11 mouse cellular contexts compared by ENCODE assay signal in the genomic region with DNA sequence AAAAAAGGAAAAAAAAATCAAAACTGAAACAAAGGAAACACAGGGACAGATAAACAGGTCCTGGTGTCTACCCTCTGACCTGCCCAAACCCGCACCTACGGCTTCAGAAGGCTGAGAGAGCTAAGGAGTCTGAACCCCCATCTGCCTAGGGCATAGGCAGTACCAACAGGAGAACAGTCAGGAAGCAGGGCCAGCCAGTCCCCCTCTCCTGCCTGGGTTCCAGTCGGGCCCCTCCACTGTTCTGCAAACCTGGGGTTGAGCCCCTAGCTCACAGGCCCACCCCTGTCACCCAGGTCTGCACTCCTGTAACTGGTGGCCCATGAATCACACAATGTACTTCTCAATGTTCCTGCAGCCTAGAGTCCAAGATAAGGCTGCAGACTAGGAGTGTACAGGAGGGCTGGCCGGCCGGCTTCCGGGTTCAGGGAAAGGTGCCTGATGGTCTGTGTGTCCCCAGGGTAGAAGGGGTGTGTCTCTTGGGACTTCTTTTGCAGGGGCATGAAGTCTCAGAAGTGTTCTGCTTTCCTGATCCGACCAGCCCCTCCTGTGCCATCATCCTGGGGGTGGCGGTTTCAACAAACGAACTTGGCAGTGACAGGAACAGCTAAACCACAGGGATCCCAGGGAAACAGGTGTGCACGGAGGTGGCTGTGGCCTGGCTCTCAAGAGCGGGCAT. TPM values are rescaled to one million over a fixed set of nuclear protein-coding genes. Genes with fewer than 3 reads are reported as not detected.
DNase-seq lines count a peak whose midpoint lies in the region; ATAC-seq and TF ChIP-seq lines count a peak whose summit lies in the region.
"Had no signal": no experiment of that assay in that cellular context is flagged by ENCODE, and none has a peak within 500 bp of the region (broad histone marks: within the 10 kb centered on the region; RNA-seq: fewer than 3 reads in every experiment).

No protein-coding gene starts in this region.

- no peaks in the 10 kb centered on the region for H3K36me3 ChIP-seq in heart, embryonic 15.5 days
- H3K36me3 ChIP-seq in spleen, adult 2 months (ENCODE audit: control insufficient read depth, insufficient read depth, low read length) = no peaks in the 10 kb centered on the region; the same call in 1 of the 2 replicates
- H3K36me3 ChIP-seq in liver, embryonic 12.5 days = no peaks in the 10 kb centered on the region
- H3K36me3 ChIP-seq in forebrain, embryonic 14.5 days (ENCODE audit: control insufficient read depth, insufficient read depth, low read length) = no peaks in the 10 kb centered on the region
- H3K36me3 ChIP-seq: embryonic facial prominence, embryonic 10.5 days; neural tube, embryonic 13.5 days had no signal

- ATAC-seq in heart, embryonic 15.5 days (replicated peaks; ENCODE audit: insufficient number of reproducible peaks, insufficient read depth, low FRiP score, low read depth) = no peak
- no peak for ATAC-seq in liver, embryonic 12.5 days
- no peak for ATAC-seq in forebrain, embryonic 14.5 days
- ATAC-seq in erythroblast, adult 5-6 weeks (replicated peaks; ENCODE audit: low FRiP score, poor library complexity, severe bottlenecking) = no peak

- WGBS in heart, embryonic 15.5 days = 49% methylated on average over 11 of the region's 11 CpGs
- 15% methylated on average over 11 of the region's 11 CpGs for WGBS in spleen, adult 2 months
- 32% methylated on average over 11 of the region's 11 CpGs for WGBS in liver, embryonic 12.5 days (ENCODE audit: insufficient replicate concordance)
- WGBS in forebrain, embryonic 14.5 days = 77% methylated on average over 11 of the region's 11 CpGs

- no peak for TF ChIP-seq CTCF in spleen, adult 2 months (IDR thresholded peaks at IDR 0.05; ENCODE audit: extremely low read depth, insufficient read depth, insufficient read length, insufficient replicate concordance)

- H3K27me3 ChIP-seq in heart, embryonic 15.5 days = peaks cover 64% of the 10 kb centered on the region
- peaks cover 2% of the 10 kb centered on the region; the same call in 1 of the 2 replicates for H3K27me3 ChIP-seq in spleen, adult 2 months (ENCODE audit: control insufficient read depth, insufficient read depth, low read length)
- peaks cover 58% of the 10 kb centered on the region for H3K27me3 ChIP-seq in liver, embryonic 12.5 days (replicated peaks)
- H3K27me3 ChIP-seq in forebrain, embryonic 14.5 days (replicated peaks; ENCODE audit: control insufficient read depth, insufficient read depth, low read length) = peaks cover 17% of the 10 kb centered on the region

- no peak overlapping the region for H3K4me3 ChIP-seq in heart, embryonic 15.5 days
- peak overlapping the region; percentile 32 for H3K4me3 ChIP-seq in spleen, adult 2 months (ENCODE audit: extremely low read depth, insufficient read depth, insufficient read length)
- no peak overlapping the region for H3K4me3 ChIP-seq in liver, embryonic 12.5 days
- H3K4me3 ChIP-seq in forebrain, embryonic 14.5 days (ENCODE audit: low read depth, low read length) = no peak overlapping the region
- H3K4me3 ChIP-seq: embryonic facial prominence, embryonic 10.5 days; neural tube, embryonic 13.5 days had no signal

- no peak for TF ChIP-seq POLR2A in spleen, adult 2 months (IDR thresholded peaks at IDR 0.05; ENCODE audit: low read depth, low read length)

- peaks cover 13% of the 10 kb centered on the region for H3K4me1 ChIP-seq in heart, embryonic 15.5 days (replicated peaks)
- peaks cover 30% of the 10 kb centered on the region; the same call in 1 of the 2 replicates for H3K4me1 ChIP-seq in spleen, adult 2 months (ENCODE audit: control insufficient read depth, insufficient read depth, insufficient read length)
- H3K4me1 ChIP-seq in liver, embryonic 12.5 days = peaks cover 48% of the 10 kb centered on the region
- H3K4me1 ChIP-seq in forebrain, embryonic 14.5 days (ENCODE audit: control insufficient read depth, insufficient read depth, low read length) = no peaks in the 10 kb centered on the region

- H3K4me2 ChIP-seq in heart, embryonic 15.5 days = peak overlapping the region; percentile 10; the same call in 1 of the 2 replicates
- peak overlapping the region; percentile 24; the same call in 1 of the 2 replicates for H3K4me2 ChIP-seq in liver, embryonic 12.5 days
- no peak overlapping the region for H3K4me2 ChIP-seq in forebrain, embryonic 14.5 days (ENCODE audit: low read length)
- H3K4me2 ChIP-seq: heart, embryonic 11.5 days; neural tube, embryonic 13.5 days had no signal

- no peak overlapping the region; the same call in 1 of the 2 replicates for H3K27ac ChIP-seq in heart, embryonic 15.5 days
- peak overlapping the region; percentile 70 for H3K27ac ChIP-seq in spleen, adult 2 months (ENCODE audit: insufficient read depth, low read length)
- no peak overlapping the region for H3K27ac ChIP-seq in liver, embryonic 12.5 days
- H3K27ac ChIP-seq in forebrain, embryonic 14.5 days (ENCODE audit: low read depth, low read length) = no peak overlapping the region
- H3K27ac ChIP-seq: embryonic facial prominence, embryonic 10.5 days; neural tube, embryonic 13.5 days had no signal

- DNase-seq in heart, adult 18-20 months = no peak
- peak in 1 of 2 experiments; percentile 49 for DNase-seq in spleen, adult 2 months (ENCODE audit: low read depth in 1 of 2, low spot score in 2 of 2)
- no peak for DNase-seq in spleen, adult 12 weeks (ENCODE audit: low spot score)
- peak; percentile 60 for DNase-seq in urinary bladder, postnatal 14 days (ENCODE audit: low spot score)
- no peak for DNase-seq in forebrain, embryonic 14.5 days (ENCODE audit: low spot score)

- H3K9me3 ChIP-seq in heart, embryonic 15.5 days (replicated peaks) = no peaks in the 10 kb centered on the region
- H3K9me3 ChIP-seq in liver, embryonic 12.5 days (replicated peaks) = no peaks in the 10 kb centered on the region
- no peaks in the 10 kb centered on the region for H3K9me3 ChIP-seq in forebrain, embryonic 14.5 days (replicated peaks; ENCODE audit: control insufficient read depth, low read length)
- H3K9me3 ChIP-seq: embryonic facial prominence, embryonic 10.5 days; neural tube, embryonic 13.5 days had no signal

- H3K9ac ChIP-seq in heart, embryonic 15.5 days = no peak overlapping the region
- H3K9ac ChIP-seq in liver, embryonic 12.5 days = no peak overlapping the region
- H3K9ac ChIP-seq in forebrain, embryonic 14.5 days (ENCODE audit: low read length) = no peak overlapping the region
- H3K9ac ChIP-seq: neural tube, embryonic 13.5 days had no signal

RNA-seq across cellular contexts. Expression of a gene that starts 4.6 kb away (rescaled TPM):
- 0.87 and 6.5 TPM in 2 replicates for polyA plus RNA-seq in heart, embryonic 15.5 days (2015; fragmentation: Nextera tagmentation; extraction: Ambion mirVana)
- total RNA-seq in heart, adult 18-20 months (2021) = 1 to 10 TPM in 1 of 2 experiments, under 1 TPM in 1; 0.32 to 1.0 TPM
- polyA plus RNA-seq in spleen, adult 2 months (2012; rRNA removed) = 36.0 and 51.3 TPM in 2 replicates
- polyA plus RNA-seq in liver, embryonic 12.5 days (2016; fragmentation: Nextera tagmentation; extraction: Ambion mirVana) = 4.9 and 5.2 TPM in 2 replicates
- 2.2 and 2.9 TPM in 2 replicates for polyA plus RNA-seq in forebrain, embryonic 14.5 days (2014; fragmentation: Nextera tagmentation; extraction: Ambion mirVana)
- 6.7 and 18.6 TPM in 2 replicates for total RNA-seq in erythroblast, adult 5-6 weeks (2015; ENCODE audit: low replicate concordance)
- 4.3 and 5.6 TPM in 2 replicates for total RNA-seq in erythroblast, adult 5-6 weeks (2017; ENCODE audit: low replicate concordance)

RNA-seq across cellular contexts. Expression of a gene that starts 52.6 kb away (rescaled TPM):
- polyA plus RNA-seq in heart, embryonic 15.5 days (2015; fragmentation: Nextera tagmentation; extraction: Ambion mirVana) = 0.55 and 1.1 TPM in 2 replicates
- total RNA-seq in heart, adult 18-20 months (2021) = under 1 TPM; 0.72 to 0.74 TPM
- polyA plus RNA-seq in spleen, adult 2 months (2012; rRNA removed) = 1.0 and 1.6 TPM in 2 replicates
- polyA plus RNA-seq in liver, embryonic 12.5 days (2016; fragmentation: Nextera tagmentation; extraction: Ambion mirVana) = 0.57 and 0.62 TPM in 2 replicates
- 0.47 and 0.62 TPM in 2 replicates for polyA plus RNA-seq in forebrain, embryonic 14.5 days (2014; fragmentation: Nextera tagmentation; extraction: Ambion mirVana)
- 0.84 and 1.5 TPM in 2 replicates for total RNA-seq in erythroblast, adult 5-6 weeks (2015; ENCODE audit: low replicate concordance)
- 3.2 and 3.9 TPM in 2 replicates for total RNA-seq in erythroblast, adult 5-6 weeks (2017; ENCODE audit: low replicate concordance)
